Mouse (Mus musculus) olfactory bulb, adult 2 months (tissue): ENCODE results near the gene 4930524J08Rik.

Experiments
- CTCF ChIP-seq: fragments of 200-500 bp; IDR thresholded peaks from 2 replicates; pipeline ENCODE4 v1.5.1; 2012; ENCODE audit warnings: low read depth, mild to moderate bottlenecking, low read length, moderate library complexity; ENCODE audit not compliant: insufficient read depth
- POLR2A ChIP-seq: fragments of 200-500 bp; IDR thresholded peaks from 2 replicates; pipeline ENCODE4 v1.6.1; 2012; ENCODE audit warnings: mild to moderate bottlenecking, low read depth, low read length, moderate library complexity; ENCODE audit not compliant: insufficient read depth

DNA sequence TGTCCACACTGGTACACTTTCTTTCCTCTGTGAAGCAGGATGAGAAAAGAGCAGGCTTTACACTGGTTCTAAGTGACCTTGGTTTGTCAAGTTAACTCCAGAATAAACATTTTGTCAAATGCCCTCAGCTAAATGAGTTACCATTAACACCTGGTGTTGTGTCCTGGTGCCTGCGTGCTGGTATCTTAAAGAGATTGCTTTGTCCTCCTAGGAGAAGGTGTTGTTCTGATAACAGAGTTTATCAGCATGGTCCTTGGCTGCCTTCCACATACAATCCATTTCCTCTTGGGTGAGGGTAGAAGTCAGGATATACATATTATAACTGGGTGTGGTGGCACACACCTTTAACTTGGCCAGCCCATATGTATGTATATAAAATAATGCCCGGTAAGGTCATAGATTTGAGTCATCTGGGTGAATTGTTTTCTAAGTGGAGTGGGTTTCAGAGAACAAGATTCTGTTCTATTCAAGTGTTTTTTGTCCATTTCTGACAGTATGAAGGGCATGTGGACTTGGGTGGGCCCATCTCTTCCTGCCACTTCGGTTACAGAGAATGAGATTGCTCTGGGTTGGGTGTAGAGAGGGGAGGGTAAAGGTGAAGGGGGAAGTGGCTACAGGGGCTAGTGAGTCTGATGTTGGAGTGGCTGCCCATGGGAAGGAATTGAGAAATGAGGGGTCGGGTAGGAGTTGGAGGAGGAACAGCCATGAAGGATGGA, 27.6 kb downstream of the 4930524J08Rik start:
- TF ChIP-seq POLR2A (no peak), CTCF (no peak)
